Mouse (Mus musculus): ENCODE results near the gene Slc5a4b. TPM values are rescaled to one million over a fixed set of nuclear protein-coding genes. Genes with fewer than 3 reads are reported as not detected.

Gene Slc5a4b
- polyA plus RNA-seq, 1 experiment from 2014 or later: not detected

DNA sequence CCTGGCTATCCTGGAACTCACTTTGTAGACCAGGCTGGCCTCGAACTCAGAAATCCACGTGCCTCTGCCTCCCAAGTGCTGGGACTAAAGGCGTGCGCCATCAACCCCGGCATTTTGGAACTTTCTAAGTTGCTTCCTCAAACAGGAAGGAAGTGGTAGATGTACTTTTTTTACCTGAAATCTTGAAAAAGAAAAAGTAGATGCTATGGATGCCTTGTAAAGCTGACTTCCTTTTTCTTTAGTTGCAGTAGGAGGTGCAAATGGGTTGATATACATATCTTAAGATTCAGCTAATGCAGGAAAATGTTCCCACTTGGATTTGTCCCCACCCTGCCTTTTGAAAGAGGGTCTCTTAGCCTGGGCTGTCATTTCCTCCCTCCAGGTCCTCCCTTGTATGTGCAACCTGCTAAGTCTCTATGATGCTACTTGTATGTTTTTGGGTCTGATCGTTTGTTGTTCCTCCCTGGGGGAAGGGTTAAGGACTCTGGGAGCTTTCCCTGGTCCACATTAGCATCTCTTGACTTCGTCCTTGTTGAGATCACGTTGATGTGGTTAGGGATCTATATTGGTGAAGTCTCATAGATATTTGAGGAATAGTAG lies 76.7 kb downstream of the Slc5a4b start:
- no peaks in the 10 kb centered on the region for H3K27me3 ChIP-seq
- H3K4me1 ChIP-seq: peaks cover 11% of the 10 kb centered on the region
- WGBS: 94% methylated on average over 8 of the region's 8 CpGs
- H3K36me3 ChIP-seq (replicated peaks): peaks cover 35% of the 10 kb centered on the region
- H3K9me3 ChIP-seq: no peaks in the 10 kb centered on the region
- H3K9ac ChIP-seq: no peak overlapping the region
- H3K27ac ChIP-seq: no peak overlapping the region
- no peak overlapping the region for H3K4me3 ChIP-seq (replicated peaks)
- no peak for ATAC-seq (ENCODE audit: low FRiP score)
- H3K4me2 ChIP-seq: peak overlapping the region; percentile 68

DNA sequence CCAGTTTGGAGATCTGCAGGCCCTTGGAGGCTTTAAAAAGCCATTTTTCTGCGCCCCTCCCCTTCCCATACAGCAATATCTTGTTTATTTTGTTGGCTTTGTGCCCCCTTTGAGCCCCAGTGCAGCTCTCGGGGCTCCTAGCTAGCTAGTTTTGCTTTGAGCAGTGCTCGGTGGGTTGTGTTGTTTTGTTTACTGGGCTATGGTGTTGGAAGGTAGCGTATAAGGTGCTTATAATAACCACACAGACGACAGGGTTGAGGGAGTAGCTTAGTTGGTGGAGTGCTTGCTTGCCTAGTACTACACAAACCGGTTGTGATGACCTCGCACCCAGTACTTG lies 77.7 kb downstream of the Slc5a4b start:
- ATAC-seq (ENCODE audit: low FRiP score): no peak
- WGBS: 21% methylated on average over 7 of the region's 7 CpGs
- H3K9me3 ChIP-seq: no peaks in the 10 kb centered on the region
- peak overlapping the region; percentile 68 for H3K4me2 ChIP-seq
- peaks cover 11% of the 10 kb centered on the region for H3K4me1 ChIP-seq
- peak overlapping the region; percentile 83 for H3K4me3 ChIP-seq (replicated peaks)
- H3K36me3 ChIP-seq (replicated peaks): peaks cover 25% of the 10 kb centered on the region
- H3K9ac ChIP-seq: peak overlapping the region; percentile 89
- no peaks in the 10 kb centered on the region for H3K27me3 ChIP-seq
- peak overlapping the region; percentile 69; the same call in 1 of the 2 replicates for H3K27ac ChIP-seq

DNA sequence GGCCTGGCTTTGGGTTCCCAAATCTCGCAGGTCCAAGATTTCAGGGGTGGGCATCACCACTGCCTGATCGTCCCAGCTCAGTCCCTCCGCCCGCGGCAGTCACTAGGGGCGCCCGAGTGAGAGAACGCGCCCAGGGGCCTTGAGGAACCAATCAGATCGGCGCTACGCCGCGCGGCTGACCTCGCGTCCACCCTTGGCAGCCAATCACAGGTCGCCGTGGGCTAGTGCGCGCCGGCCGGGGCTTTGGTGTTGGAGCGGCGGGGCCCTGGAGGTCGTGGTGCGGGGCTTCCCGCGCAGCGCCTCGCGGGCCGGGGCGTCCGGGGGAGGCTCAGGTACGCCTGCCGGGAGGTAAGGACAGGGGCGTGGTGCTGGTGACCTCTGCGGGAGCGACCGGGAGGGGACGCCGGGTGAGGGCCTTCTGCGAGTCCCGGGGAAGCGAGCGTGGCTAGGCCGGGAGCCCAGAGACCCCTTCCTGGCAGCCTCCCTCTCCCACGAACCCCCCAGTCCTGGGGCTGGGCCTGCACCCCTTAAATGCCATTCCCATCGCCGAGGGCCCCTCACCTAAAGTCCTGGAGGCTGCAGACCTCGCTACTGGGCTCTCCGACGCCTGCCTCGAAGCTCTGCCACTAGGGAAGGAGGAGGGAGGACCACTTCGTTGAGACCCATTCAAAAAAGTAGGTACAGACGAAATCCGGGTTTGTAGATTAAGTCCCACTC lies 78.2 kb downstream of the Slc5a4b start, which contains the start of gene Zfp280b:
Gene Zfp280b (plus strand): TSS at position 249 of the 717 bp plus-strand sequence.
- peak within 1 kb of the TSS; percentile 68 for H3K4me2 ChIP-seq
- H3K27me3 ChIP-seq: no peaks in the 10 kb centered on the region
- H3K9ac ChIP-seq: peak within 1 kb of the TSS; percentile 89
- peak within 1 kb of the TSS; percentile 69 for H3K27ac ChIP-seq
- peaks cover 11% of the 10 kb centered on the region for H3K4me1 ChIP-seq
- H3K9me3 ChIP-seq: no peaks in the 10 kb centered on the region
- peak; percentile 99 for ATAC-seq (ENCODE audit: low FRiP score)
- peak within 1 kb of the TSS; percentile 83 for H3K4me3 ChIP-seq (replicated peaks)
- WGBS: under 1% methylated on average over 57 of the region's 58 CpGs
- peaks cover 20% of the 10 kb centered on the region for H3K36me3 ChIP-seq (replicated peaks)

DNA sequence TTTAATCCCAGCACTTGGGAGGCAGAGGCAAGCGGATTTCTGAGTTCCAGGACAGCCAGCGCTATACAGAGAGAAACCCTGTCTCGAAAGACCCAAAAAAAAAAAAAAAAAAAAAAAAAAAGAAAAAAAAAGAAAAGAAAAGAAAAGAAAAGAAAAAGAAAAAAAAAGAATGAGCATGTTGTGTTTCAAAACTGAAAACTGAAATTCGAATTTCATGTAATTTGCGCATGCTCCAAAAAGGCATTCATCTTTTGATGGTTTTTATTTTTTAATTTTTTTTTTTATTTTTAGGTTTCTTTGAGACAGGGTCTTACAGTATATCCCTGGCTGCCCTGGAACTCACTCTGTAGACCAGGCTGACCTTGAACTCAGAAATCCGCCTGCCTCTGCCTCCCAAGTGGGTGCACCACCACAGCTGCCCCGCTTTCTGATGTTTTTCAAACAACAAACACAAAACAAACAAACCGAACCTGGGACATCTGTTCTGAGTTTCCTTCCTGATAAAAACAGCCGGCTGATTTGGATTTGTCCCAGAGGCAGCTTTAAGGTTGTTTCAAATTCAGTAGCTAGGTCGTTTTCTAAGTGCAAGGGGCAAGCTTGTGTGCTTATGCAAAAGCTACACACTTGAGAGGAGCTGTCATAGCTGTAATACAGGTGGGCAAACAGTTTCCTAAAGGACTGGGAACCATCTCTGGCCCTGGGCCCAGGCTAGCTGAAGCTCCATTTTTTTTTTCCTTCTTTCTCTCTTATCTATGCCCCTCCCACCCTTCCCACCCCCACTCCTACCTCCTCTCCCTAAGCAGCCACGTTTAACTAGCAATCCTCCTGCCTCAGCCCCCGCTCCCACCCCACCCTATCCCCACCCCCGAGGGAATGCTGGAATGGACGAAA lies 79.0 kb downstream of the Slc5a4b start:
- H3K27me3 ChIP-seq: no peaks in the 10 kb centered on the region
- peak overlapping the region; percentile 83 for H3K4me3 ChIP-seq (replicated peaks)
- peaks cover 11% of the 10 kb centered on the region for H3K4me1 ChIP-seq
- peak; percentile 76 for ATAC-seq (ENCODE audit: low FRiP score)
- WGBS: 55% methylated on average over 14 of the region's 14 CpGs
- H3K27ac ChIP-seq: peak overlapping the region; percentile 69
- peak overlapping the region; percentile 68 for H3K4me2 ChIP-seq
- no peaks in the 10 kb centered on the region for H3K9me3 ChIP-seq
- H3K9ac ChIP-seq: peak overlapping the region; percentile 89
- H3K36me3 ChIP-seq (replicated peaks): peaks cover 12% of the 10 kb centered on the region; the same call in 1 of the 2 replicates

DNA sequence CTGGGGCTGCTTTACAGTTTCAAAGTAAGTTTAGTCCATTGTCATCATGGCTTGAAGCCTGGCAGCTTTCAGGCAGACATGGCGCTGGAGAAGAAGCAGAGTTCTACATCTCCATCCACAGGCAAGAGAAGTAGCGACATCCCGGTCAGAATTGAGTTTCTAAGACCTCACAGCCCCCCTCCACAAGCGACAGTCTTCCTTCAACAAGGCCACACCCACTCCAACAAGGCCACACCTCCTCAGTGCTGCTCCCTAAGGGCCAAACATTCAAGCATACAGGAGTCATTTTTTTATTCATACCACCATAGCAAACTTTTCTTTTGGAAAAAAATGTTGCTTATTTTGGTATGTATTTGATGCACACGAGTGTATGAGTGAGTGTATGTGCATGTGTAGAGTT lies 80.3 kb downstream of the Slc5a4b start:
- no peak overlapping the region for H3K27ac ChIP-seq
- H3K36me3 ChIP-seq (replicated peaks): peaks cover 7% of the 10 kb centered on the region; the same call in 1 of the 2 replicates
- no peak overlapping the region for H3K9ac ChIP-seq
- ATAC-seq (ENCODE audit: low FRiP score): no peak
- H3K27me3 ChIP-seq: no peaks in the 10 kb centered on the region
- H3K4me3 ChIP-seq (replicated peaks): no peak overlapping the region
- WGBS: 64% methylated on average over 5 of the region's 5 CpGs
- peaks cover 11% of the 10 kb centered on the region for H3K4me1 ChIP-seq
- H3K9me3 ChIP-seq: no peaks in the 10 kb centered on the region
- no peak overlapping the region for H3K4me2 ChIP-seq

DNA sequence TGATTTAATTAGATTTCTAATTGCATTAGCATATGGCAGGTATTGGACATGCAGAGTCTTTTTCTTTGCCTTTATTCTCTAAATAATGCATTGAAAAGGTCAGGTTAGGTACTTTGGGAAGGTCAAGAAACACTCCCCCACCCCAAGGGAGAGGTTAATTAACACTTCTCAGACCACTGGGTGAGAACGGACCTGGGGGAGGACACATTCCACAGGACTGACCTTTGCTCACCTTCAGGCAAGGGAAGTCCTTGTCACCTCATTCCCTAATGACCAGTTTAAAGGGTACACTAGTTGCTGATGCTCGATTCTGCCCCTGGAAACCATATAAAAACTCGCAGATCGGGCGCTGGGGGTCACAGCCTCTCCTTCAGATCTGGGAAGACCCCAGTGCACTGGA lies 81.5 kb downstream of the Slc5a4b start:
- peaks cover 3% of the 10 kb centered on the region; the same call in 1 of the 2 replicates for H3K9me3 ChIP-seq
- no peaks in the 10 kb centered on the region for H3K27me3 ChIP-seq
- no peak overlapping the region for H3K4me2 ChIP-seq
- 47% methylated on average over 5 of the region's 5 CpGs for WGBS
- no peak overlapping the region for H3K9ac ChIP-seq
- no peak for ATAC-seq (ENCODE audit: low FRiP score)
- no peak overlapping the region for H3K27ac ChIP-seq
- no peak overlapping the region for H3K4me3 ChIP-seq (replicated peaks)
- H3K36me3 ChIP-seq (replicated peaks): no peaks in the 10 kb centered on the region
- H3K4me1 ChIP-seq: peaks cover 11% of the 10 kb centered on the region

DNA sequence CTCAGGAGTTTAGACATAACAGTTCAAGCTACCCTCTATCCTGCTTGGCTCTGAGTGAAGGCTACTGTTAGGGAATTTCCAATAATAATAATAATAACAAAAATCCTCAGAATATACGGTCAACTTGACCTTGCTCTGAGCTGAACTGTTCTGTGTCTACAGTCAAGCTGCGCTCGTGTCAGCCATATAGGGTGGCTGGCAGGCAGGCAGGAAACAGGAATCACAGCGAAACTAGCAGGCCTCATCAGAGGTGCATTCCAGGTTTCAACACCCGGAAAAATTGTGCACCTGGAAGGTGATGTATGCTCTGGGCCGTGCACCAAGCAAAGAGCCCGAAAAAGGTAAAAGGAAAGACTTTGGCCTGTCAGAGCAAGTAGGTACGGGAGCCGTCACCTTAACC lies 82.4 kb downstream of the Slc5a4b start:
- Histone ChIP-seq H3K9me3 (peaks cover 4% of the 10 kb centered on the region; the same call in 1 of the 2 replicates), H3K9ac (no peak overlapping the region), H3K27me3 (no peaks in the 10 kb centered on the region), H3K4me1 (peaks cover 4% of the 10 kb centered on the region), H3K4me2 (no peak overlapping the region), H3K4me3 (replicated peaks) (no peak overlapping the region), H3K36me3 (replicated peaks) (no peaks in the 10 kb centered on the region), H3K27ac (no peak overlapping the region)
- 72% methylated on average over 9 of the region's 9 CpGs for WGBS
- no peak for ATAC-seq (ENCODE audit: low FRiP score)

DNA sequence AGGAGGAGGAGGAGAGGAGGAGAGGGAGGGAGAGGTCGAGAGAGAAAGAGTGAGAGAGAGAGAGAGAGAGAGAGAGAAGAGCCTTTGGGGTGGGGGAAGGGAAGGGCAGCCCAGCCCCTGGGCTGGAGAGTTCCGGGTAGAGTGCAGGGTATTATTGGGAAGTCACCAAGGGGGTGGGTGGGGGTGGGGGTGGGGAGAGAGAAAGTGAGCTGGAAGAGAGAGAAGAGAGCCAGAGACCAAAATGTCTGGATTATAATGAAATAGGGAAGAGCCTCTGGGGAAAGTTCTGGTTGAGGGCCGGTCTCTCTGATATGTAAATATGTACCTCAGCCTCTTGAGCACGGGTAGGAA lies 82.8 kb downstream of the Slc5a4b start:
- H3K27me3 ChIP-seq: no peaks in the 10 kb centered on the region
- no peaks in the 10 kb centered on the region for H3K36me3 ChIP-seq (replicated peaks)
- H3K9me3 ChIP-seq: peaks cover 4% of the 10 kb centered on the region; the same call in 1 of the 2 replicates
- no peak overlapping the region for H3K4me3 ChIP-seq (replicated peaks)
- peaks cover under 1% of the 10 kb centered on the region; the same call in 1 of the 2 replicates for H3K4me1 ChIP-seq
- WGBS: 26% methylated on average over 3 of the region's 4 CpGs
- H3K27ac ChIP-seq: no peak overlapping the region
- no peak overlapping the region for H3K9ac ChIP-seq
- ATAC-seq (ENCODE audit: low FRiP score): no peak
- H3K4me2 ChIP-seq: no peak overlapping the region

DNA sequence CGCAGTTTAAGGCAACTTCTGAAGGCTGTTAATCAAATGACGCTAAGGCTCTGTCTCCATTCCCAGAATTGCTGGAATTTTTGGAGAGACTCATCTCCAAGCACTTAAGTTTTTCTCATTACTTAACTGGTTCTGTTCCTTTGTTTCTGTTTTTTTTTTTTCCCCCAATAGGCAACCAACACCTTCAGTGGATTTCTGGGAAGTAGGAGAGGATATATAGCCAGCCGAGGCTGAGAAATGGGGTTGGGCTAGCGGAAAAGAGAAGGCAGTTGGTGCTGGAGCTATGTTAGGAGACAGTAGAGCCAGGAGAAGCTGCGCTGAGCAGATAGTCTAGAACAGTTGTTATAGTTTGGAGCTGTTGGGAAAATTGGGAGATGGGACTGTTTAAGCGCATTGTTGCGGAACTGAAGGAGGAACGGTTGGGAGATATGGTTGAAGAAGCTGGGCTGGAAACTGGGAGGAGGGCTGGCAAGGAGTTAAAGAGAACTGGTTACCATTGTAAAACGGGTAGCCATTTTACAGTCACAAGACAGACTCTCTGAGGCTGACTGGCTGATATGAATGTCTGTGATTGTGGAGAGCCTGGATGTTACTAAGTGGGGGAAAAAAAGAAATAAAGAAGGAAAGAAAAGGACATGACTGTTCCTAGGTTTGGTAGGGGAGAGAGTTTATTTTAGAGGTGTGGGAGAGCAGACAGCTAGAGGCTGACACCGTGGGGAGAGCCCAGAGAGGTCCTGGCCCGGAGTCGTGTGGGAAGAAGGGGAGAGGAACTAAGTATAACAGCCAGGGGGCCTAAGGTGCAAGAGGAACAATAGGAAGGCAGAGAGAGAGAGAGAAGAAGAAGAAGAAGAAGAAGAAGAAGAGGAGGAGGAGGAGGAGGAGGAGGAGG lies 83.4 kb downstream of the Slc5a4b start:
- Histone ChIP-seq H3K4me1 (no peaks in the 10 kb centered on the region), H3K36me3 (replicated peaks) (no peaks in the 10 kb centered on the region), H3K9me3 (peaks cover 4% of the 10 kb centered on the region; the same call in 1 of the 2 replicates), H3K9ac (no peak overlapping the region), H3K27ac (no peak overlapping the region), H3K27me3 (no peaks in the 10 kb centered on the region), H3K4me3 (replicated peaks) (no peak overlapping the region), H3K4me2 (no peak overlapping the region)
- no peak for ATAC-seq (ENCODE audit: low FRiP score)
- WGBS: 68% methylated on average over 12 of the region's 12 CpGs

DNA sequence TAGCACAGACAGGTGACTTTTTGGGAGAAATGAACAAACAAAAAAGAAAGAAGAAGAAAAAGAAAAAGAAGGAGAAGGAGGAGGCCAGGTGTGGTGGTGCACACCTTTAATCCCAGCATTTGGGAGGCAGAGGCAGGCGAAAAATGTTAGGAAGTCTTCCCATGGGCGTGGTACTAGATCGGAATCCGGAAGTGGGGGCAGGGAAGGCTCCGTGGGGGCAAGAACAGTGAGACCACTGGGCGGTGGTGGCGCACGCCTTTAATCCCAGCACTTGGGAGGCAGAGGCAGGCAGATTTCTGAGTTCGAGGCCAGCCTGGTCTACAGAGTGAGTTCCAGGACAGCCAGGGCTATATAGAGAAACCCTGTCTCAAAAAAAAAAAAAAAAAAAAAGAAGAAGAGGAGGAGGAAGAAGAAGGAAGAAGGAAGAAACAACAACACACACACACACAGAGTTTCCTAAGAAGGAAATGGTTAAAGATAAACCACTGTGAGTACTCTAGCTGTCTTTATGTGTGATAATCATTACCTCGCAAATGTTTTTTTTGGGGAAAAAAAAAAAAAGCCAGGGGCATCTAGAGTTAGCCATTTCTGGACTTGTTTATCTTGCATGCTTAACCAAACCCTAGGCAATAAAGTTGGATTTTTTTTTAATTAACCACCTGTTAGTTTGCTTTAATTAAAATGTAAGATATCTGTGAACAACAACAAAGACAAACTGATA lies 85.1 kb downstream of the Slc5a4b start:
- Histone ChIP-seq H3K27me3 (no peaks in the 10 kb centered on the region), H3K9ac (no peak overlapping the region), H3K4me1 (no peaks in the 10 kb centered on the region), H3K9me3 (peaks cover 4% of the 10 kb centered on the region; the same call in 1 of the 2 replicates), H3K4me3 (replicated peaks) (no peak overlapping the region), H3K27ac (no peak overlapping the region), H3K36me3 (replicated peaks) (no peaks in the 10 kb centered on the region), H3K4me2 (no peak overlapping the region)
- 95% methylated on average over 10 of the region's 10 CpGs for WGBS
- ATAC-seq (ENCODE audit: low FRiP score): no peak

DNA sequence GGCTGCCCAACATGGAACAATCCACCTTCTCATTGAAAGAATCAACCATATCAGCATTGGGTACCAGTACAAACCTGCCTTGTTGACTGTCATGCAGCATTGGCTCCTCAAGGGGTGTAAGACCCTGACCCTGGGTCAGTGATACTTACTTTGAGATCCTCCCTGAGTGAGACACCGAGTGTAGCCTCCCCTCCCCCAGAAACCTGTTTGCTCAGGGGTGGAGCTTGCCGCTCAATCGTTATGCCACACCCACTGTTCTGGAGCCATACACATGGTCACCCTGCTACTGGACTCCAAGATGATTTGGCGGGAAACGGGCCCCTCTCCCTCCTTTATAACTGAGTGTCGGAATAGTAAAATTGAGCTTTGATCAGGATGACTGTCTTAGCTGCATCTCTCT lies 86.8 kb downstream of the Slc5a4b start:
- H3K4me2 ChIP-seq: no peak overlapping the region
- H3K9me3 ChIP-seq: peaks cover 11% of the 10 kb centered on the region
- no peak overlapping the region for H3K9ac ChIP-seq
- WGBS: 91% methylated on average over 6 of the region's 6 CpGs
- H3K27me3 ChIP-seq: no peaks in the 10 kb centered on the region
- no peaks in the 10 kb centered on the region for H3K36me3 ChIP-seq (replicated peaks)
- no peak overlapping the region for H3K27ac ChIP-seq
- no peaks in the 10 kb centered on the region for H3K4me1 ChIP-seq
- no peak for ATAC-seq (ENCODE audit: low FRiP score)
- no peak overlapping the region for H3K4me3 ChIP-seq (replicated peaks)

Measured in forebrain, embryonic 12.5 days (tissue).